Mouse (Mus musculus): ENCODE results near the gene Iffo2.

Iffo2 gene

DNA sequence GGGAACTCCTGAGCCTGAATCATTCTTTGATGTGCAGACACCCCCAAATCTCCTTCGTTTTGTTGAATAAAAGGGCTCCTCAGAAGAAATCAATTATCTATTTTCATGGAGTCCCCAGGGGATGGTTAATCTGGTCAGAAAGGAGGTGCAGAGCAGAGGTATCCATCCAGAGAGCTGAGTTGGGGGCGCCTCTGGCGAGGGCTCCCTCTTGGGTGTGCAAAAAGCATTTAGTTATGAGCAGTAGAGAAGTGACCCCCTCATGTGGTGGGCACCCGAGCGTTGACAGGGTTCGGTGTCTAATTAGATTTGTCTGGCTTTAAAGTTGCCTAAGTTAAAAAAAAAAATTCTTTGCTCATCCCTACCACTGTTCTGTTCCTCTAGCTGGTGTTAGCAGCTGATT lies 80.6 kb downstream of the Iffo2 start:
- DNase-seq (ENCODE audit: low read depth) = no peak

DNA sequence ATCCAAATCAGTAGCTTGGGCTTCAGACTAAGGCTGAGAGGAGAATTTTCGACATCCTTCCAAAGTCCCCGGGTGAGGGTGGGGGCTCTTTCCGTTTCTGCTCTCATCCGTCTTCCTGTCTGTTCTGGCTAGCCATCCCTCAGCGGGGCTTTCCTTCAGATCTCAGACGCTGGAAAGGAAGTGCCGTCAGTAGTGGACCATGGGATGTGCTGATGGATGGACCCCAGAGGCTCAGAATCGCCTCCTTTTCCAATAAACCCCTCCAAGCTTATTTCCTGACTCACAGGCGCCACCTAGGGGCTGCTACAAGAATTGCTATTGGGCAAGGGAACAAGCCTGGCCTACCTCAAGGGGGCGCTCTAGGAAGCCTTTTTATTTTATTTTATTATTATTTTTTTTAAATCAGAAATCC lies 81.2 kb downstream of the Iffo2 start:
- peak; percentile 51 for DNase-seq (ENCODE audit: low read depth)

GRCm38 (mm10) chr4:139614524-139615260 lies 84.3 kb downstream of the Iffo2 start:
- no peak for DNase-seq (ENCODE audit: low read depth)

DNA sequence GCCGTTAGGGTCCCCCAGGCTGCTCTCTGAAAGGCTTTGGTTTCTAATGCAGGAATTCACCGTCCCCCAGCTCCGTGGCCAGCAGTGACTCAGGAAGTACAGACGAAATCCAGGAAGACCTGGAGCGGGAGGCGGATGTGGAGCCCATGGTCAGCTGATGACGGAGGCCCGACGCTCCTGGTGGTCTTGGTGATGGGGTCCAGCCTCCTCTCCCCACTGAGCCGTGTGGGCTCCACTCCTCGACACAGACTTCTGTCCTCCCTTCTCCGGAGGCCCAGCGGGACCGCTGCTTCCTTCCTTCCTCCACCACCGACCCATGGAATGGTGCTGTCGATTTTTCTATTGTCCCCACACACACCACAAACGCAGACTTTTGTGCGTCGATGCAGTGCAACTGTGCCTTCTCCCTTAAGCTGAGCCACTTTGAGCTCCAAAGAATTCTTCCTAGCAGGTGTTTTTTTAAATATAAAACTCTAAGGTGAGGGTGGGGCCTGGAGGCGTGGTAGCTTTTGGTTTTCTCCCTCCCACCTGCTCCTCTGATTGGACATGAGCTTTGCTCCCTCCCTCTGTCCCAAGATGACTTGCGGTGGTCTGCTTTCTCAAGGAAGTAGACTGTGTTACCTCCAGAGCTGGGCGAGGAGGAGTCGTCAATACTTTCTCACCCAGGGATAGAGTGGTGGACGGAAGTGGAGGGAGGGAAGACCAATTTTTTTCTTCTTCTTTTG lies 86.1 kb downstream of the Iffo2 start:
- DNase-seq (ENCODE audit: low read depth) = peak; percentile 77

GRCm38 (mm10) chr4:139617001-139617364 lies 86.6 kb downstream of the Iffo2 start:
- DNase-seq (ENCODE audit: low read depth) = no peak

GRCm38 (mm10) chr4:139619765-139620164 lies 89.4 kb downstream of the Iffo2 start:
- DNase-seq (ENCODE audit: low read depth) = no peak

- DNase-seq (ENCODE audit: low read depth) = peak; percentile 92
Observed at GRCm38 (mm10) chr4:139622373-139623282, 92.3 kb downstream of the Iffo2 start, which contains the start of gene Aldh4a1. Gene Aldh4a1 (plus strand): TSS chr4:139622866.

- DNase-seq (ENCODE audit: low read depth) = no peak
Observed at GRCm38 (mm10) chr4:139623434-139624115, 93.2 kb downstream of the Iffo2 start.

- DNase-seq (ENCODE audit: low read depth) = no peak
Observed at GRCm38 (mm10) chr4:139624116-139624489, 93.8 kb downstream of the Iffo2 start.

GRCm38 (mm10) chr4:139624706-139625105 lies 94.4 kb downstream of the Iffo2 start:
- no peak for DNase-seq (ENCODE audit: low read depth)

DNA sequence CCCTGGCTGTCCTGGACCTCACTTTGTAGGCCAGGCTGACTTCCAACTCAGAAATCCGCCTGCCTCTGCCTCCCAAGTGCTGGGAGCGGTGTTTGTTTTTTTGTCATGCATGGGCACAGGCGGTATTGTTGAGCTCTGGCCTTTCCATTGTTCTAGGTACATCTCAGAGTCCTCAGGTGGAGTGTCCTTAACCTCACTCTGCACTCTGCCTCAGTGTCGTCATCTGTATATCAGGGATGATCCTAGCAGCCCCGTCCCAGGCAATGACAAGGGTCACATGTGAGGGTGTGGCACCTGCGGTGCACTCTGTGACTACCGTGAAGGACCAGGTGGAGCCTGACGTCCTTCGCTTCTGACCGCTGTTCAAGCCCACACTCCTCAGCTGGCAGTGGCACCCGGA lies 97.0 kb downstream of the Iffo2 start:
- no peak for DNase-seq (ENCODE audit: low read depth)

- no peak for DNase-seq (ENCODE audit: low read depth)
Observed at GRCm38 (mm10) chr4:139630171-139630570, 99.8 kb downstream of the Iffo2 start.

- DNase-seq (ENCODE audit: low read depth) = no peak
Observed at GRCm38 (mm10) chr4:139631141-139631540, 100.8 kb downstream of the Iffo2 start.

DNA sequence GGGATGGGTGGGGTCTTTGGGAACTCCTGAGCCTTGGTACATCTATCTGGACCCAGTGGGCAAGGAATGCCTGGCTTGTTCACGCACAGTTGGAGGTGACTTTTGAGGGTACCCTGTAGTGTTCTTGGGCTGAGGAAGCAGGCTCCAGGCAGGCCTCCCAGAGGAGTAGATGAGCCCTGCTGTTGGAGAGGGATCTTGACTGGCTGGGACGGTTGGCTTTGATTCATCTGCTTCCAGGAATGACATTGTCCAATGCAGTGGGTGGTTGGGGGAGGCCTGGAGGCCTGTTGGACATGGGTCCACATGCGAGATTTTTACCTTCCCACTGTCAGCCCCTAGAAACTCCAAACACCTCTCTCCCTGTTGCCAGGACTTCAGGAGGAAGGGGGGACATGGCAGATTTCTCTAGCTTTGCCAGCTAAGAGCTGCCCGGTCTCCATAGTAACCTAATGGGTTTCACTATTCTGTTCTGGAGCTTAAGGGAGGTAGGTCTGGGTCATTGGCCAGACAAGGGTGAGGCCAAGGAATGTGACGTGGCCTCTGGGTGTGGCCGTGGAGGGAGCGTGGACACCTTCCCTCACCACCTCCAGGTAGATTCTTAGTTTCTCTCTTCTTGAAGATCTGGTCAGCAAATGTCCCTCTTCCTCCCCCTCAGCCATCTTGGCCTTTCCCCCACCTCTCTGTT lies 101.4 kb downstream of the Iffo2 start:
- no peak for DNase-seq (ENCODE audit: low read depth)

DNA sequence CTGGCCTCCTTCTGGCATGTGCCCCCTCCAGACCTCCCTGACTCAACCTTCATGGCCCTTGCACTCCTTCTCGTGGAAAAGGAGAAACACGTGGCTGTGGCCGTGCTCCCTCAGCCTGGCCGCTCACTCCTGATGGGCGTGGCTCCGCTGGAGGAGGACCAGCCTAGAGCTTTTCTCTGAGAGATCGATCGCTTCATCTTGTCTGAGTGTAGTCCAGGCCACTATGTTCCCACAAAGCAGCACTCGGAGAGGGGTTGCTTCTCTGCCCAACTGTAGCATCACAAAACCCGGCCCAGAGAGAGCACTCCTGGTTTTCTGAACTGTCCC lies 101.9 kb downstream of the Iffo2 start:
- no peak for DNase-seq (ENCODE audit: low read depth)

DNA sequence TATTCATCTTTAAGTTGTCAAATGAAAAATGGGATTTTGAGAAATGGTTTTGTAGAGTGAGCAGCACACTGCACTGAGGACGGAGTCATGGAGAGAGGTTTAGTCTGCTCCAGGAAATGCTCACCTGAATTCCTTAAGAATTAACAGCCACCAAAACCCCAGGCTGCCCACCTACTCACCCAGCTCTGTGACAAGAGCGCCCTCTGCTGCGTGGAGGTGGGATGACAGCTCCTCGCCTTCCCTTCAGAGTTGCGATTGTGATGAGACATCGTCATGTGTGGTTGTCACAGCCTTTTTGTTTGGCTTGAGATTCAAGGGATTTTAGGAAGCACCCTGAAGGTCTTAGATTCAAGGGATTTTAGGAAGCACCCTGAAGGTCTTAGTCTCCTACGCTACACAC lies 106.0 kb downstream of the Iffo2 start:
- DNase-seq (ENCODE audit: low read depth) = no peak

- DNase-seq (ENCODE audit: low read depth) = no peak
Observed at GRCm38 (mm10) chr4:139637847-139638246, 107.5 kb downstream of the Iffo2 start.

- DNase-seq (ENCODE audit: low read depth) = no peak
Observed at GRCm38 (mm10) chr4:139638356-139638755, 108.0 kb downstream of the Iffo2 start.

- no peak for DNase-seq (ENCODE audit: low read depth)
Observed at GRCm38 (mm10) chr4:139639801-139640200, 109.5 kb downstream of the Iffo2 start.

- DNase-seq (ENCODE audit: low read depth) = no peak
Observed at GRCm38 (mm10) chr4:139640333-139640732, 110.0 kb downstream of the Iffo2 start.

GRCm38 (mm10) chr4:139640775-139641174 lies 110.4 kb downstream of the Iffo2 start:
- no peak for DNase-seq (ENCODE audit: low read depth)

All from c-Kit-positive CD71-positive TER-119-negative erythroid progenitor cells, embryonic 14.5 days (primary cell).